Mouse (Mus musculus) mouse trophoblast stem cell (cell line): ENCODE measurements around the gene Slc22a15.

ENCODE experiments used
- in situ Hi-C, 2 experiments: fragments of 300-500 bp; cut with MseI, MboI; formaldehyde crosslinking; loops; 2 replicates in 1 of 2; 3 replicates in 1 of 2; pipeline ENCODE4 v1.15.1; 2025

The Slc22a15 gene

DNA sequence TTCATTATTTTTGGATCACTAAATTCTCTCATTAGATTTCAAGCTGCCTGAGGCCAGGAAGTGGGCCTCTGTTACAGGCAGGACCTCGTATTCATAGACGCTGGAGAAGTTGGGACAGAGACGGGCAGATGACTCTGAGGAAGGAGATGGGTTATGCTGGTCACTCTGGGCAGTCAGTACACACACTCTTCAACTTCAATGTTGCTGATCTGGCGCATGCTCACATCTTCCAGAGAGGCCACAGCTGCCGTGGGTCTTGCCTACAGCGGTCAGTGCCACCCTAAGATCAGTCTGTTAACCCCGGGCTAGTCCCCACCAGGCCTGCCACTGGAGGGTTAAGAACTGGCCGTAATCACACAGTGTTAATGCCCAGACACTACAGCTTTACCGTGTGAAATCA lies 52.3 kb downstream of the Slc22a15 start:
- in situ Hi-C loops = no loop called here

DNA sequence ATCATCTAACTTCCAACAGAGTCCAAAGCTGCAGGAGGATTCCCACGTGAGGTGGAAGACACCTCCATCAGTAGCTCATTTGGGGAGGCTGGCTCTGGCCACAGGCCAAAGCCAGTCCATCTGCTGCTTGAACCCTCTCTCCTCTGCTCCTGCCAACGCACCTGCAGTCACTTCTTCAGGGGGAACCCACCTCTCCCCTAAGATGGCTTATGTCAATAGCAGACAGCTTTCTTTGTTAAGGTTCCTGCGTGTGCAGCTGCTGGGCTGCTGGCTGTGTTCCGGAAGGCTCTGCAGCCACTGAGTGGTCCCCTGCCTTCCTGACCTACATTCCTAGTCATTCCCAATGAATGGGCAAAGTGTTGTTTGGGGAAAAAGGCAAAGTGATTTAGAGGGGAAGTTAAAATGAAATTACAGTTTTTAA lies 57.2 kb downstream of the Slc22a15 start:
- in situ Hi-C loops = no loop called here

DNA sequence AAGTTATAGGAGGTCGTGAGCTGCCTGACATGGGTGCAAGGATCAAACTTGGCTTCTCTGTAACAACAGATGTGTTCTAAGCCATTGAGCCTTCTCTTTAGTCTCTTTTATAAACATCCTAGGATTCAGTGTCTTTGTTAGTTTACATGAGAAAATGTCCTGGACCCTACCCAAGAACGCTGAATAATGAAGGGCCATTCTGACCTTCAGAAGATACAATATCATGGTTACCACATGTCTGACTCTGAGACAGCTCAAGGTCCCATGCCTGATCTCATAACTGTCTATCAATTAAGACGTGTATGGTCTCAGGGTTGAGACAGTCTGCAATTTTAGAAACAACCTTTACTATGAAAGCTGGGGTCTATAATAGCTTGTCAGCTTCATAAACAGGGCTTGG lies 62.4 kb downstream of the Slc22a15 start:
- in situ Hi-C loops = no loop called here

DNA sequence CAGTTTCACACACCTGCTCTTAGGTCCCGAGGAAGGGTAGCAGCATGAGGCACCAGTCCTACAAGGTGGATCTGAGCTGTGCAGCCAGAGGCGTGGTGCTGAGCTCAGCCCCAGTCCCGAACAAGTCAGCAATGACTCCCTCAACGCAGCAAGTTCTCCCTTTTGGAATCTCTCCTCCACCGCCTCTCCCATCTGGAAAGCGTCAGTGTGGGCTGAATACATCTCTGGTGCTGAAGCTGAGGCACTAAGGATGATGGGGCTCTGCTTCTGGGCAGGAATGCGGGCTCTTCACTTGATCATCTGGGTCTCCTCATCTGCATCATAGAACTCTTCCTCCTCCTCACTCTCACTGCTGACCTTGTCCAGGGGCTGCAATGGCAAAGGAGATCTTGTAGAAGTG lies 64.1 kb downstream of the Slc22a15 start:
- in situ Hi-C loops = no loop called here

DNA sequence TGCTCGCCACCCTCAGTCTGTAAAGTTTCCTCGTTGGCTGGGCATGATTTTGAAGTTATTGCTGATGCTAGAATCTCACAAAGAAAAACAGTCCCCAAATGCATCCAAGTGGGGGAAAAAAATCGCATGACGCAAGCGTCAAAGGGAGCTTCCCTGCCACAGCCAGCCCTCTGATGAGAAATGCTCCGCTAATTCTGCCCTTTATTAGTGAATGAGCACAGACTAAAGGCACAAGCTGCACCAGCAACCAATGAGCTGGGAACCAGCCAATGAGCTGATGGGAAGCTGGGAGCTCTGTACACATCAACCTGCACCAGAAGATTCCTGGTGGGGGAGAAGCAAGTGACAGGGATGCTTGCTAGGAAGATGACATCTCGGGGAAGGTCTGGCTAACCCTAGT lies 64.5 kb downstream of the Slc22a15 start:
- in situ Hi-C loops = no loop called here

- in situ Hi-C loops = no loop called here
Measured at GRCm38 (mm10) chr3:101854075-101854474, 70.2 kb downstream of the Slc22a15 start.

- in situ Hi-C loops = no loop called here
Measured at GRCm38 (mm10) chr3:101851363-101851762, 72.9 kb downstream of the Slc22a15 start.

- in situ Hi-C loops = no loop called here
Measured at GRCm38 (mm10) chr3:101848816-101849215, 75.4 kb downstream of the Slc22a15 start, which contains the start of gene Mab21l3. Mab21l3 (minus strand) TSS chr3:101848959.

- in situ Hi-C loops = no loop called here
Measured at GRCm38 (mm10) chr3:101846096-101846495, 78.2 kb downstream of the Slc22a15 start.

DNA sequence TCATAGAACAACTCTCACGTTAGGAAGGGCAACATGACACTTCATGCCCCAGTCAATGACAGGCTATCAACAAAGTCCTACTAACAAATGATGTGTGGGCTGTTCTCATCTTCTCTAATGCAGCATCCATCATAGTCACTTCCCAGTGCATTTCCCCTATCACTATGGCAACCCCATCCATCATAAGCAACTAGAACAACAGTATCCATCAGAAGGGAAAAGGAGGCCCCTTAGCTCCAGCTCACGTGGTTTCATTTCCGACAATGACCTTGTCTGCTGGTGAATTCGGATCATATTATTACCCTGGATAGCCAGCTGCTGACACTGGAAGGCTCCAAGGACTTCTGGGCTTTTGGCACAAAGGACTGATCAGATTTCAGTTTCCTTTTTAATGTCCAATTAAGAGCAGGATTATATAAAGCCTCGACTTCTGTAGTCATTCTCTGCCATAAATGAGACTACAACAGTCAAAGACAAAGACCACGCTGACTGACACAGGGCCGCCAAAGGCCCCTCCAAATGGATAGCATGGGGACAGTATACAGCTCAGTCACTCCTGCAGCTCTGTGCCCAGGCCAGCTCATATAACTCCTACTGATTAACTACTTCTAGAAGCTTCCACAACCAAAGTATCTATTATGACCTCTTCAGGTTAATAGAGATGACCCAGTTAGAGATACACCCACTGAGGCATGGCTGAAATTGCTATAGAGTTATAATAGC lies 81.7 kb downstream of the Slc22a15 start:
- in situ Hi-C loops = no loop called here

DNA sequence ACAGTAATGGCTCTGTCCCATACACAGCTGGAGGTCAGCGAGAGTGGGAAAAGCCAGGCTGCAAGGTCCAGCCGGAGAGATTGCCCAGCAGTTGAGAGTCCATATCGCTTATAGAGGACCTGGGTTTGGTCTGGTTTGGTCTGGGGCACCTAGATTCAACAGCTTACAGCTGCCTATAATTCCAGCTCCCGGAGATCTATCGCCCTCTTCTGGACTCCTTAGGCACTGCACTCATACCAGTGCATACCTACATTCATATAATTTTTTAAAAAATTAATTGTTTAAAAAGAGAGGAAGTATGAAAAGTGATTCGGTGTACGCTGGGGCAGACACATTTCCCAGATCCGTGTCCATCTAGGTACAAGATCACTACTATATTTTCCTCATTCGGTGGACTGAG lies 84.9 kb downstream of the Slc22a15 start:
- in situ Hi-C loops = no loop called here

GRCm38 (mm10) chr3:101836971-101837370 lies 87.3 kb downstream of the Slc22a15 start:
- in situ Hi-C loops = no loop called here

DNA sequence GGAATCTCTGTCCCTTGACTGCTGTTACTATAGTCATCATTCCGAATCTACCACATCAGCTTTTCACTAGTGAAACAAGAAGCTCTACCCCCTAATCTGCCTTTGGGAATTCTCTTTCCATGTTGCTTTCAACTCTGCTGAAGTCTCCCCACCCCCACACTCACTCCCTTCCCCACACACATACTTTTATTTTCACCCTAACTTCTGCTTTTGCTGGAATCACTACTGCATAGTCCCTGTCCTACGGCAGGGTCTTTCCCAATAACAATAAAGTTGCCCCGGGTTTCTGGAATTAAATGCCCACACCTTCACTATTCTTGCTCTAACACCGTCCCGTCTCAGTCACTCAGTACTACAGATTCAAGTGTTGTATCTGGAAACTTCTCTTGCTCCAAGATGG lies 87.7 kb downstream of the Slc22a15 start:
- in situ Hi-C loops = no loop called here

DNA sequence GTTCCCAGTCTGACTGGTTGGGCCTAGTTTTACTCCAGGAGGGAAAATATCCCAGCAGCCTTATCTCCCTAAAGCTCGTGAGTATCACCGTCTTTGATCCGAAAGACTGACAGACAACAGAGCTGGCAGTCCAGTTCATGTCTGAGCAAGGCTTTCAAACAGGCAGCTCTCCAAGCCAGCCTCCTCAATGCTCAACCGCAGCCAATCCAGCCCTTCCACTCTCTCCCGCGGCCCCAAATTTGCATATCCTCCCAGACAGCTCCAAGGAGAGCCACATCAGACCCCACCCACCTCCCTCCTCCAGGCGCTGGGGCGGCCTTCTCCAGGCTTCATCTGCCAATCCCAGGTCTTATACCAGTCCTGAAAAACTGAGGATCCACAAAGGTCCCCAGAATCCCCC lies 88.2 kb downstream of the Slc22a15 start:
- in situ Hi-C loops = no loop called here

GRCm38 (mm10) chr3:101831189-101831858 lies 92.9 kb downstream of the Slc22a15 start:
- in situ Hi-C loops = no loop called here

- in situ Hi-C loops = no loop called here
Measured at GRCm38 (mm10) chr3:101829881-101830616, 94.2 kb downstream of the Slc22a15 start.

- in situ Hi-C loops = no loop called here
Measured at GRCm38 (mm10) chr3:101828595-101828994, 95.7 kb downstream of the Slc22a15 start.

DNA sequence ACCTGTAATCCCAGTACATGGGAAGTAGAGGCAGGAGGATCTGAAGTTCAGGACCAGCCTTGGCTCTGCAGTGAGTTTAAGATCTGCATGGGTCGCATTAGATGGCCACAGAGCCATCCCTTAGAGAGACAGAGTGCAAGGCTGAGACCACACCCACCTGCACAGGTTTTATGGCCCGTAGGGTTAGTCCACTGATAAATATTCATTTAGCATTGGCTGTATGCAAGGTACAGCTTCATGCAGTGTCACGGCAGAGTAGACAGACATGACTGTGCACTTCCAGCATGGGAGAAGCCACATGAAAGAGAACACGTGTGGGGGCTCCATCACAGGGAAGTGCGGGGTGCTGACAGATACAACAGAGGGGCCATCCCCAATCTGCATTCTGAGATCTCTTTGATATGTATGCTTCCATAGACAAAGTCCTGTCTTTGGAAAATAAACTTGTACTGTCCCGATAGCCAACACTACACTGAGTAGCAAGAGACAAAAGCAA lies 97.0 kb downstream of the Slc22a15 start:
- in situ Hi-C loops = no loop called here

DNA sequence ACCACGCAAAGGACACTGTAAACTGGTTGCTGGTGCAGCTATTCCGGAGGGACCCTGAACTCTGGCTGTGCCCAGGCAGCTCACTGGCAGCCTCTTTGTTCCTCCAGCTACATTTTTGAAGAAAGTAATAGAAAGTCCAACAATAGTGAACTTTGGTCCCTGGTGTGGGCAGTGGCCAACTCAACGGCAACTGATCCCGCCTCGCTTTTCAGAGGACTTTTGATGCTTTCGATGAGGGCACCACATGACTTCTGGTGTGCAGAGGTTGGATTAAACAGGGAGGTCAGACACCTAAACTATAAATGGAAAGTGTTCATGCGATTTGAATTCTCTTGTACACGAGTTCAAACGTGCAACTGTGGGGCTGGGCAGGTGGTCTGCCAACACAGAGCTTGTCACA lies 99.9 kb downstream of the Slc22a15 start:
- in situ Hi-C loops = loop anchor here in 1 of 2 experiments (25.0 kb wide), 1 partner anchor 212 kb away; the partner anchor contains the start of gene Atp1a1

- in situ Hi-C loops = loop anchor here in 1 of 2 experiments (25.0 kb wide), 1 partner anchor 210 kb away; the partner anchor contains the start of gene Atp1a1
Measured at GRCm38 (mm10) chr3:101822052-101822451, 102.2 kb downstream of the Slc22a15 start.

- in situ Hi-C loops = loop anchor here in 1 of 2 experiments (25.0 kb wide), 1 partner anchor 208 kb away; the partner anchor contains the start of gene Atp1a1
Measured at GRCm38 (mm10) chr3:101820708-101821107, 103.5 kb downstream of the Slc22a15 start.

DNA sequence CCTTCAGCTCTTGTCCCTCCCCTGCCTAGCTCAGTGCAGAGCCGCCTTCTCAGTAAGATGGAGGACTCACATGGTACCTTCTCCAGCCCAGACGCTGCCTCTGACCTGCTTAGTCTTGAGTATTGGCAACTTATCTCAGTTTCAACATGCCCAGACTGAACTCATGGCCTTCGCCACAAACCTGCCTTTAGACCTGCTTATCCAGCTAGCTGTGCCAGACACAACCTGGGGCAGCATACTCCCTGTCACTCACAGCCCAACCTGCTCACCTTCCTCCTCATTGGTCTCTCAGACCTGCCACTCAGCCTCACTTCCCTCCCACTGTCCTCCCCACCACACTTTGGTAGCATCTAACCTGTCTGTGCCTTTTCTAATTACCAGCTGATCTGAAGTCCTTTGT lies 108.2 kb downstream of the Slc22a15 start:
- in situ Hi-C loops = loop anchor here in 1 of 2 experiments (25.0 kb wide), 1 partner anchor 204 kb away; the partner anchor contains the start of gene Atp1a1
